Mouse (Mus musculus): ENCODE results near the gene Pla2g3.

DNA sequence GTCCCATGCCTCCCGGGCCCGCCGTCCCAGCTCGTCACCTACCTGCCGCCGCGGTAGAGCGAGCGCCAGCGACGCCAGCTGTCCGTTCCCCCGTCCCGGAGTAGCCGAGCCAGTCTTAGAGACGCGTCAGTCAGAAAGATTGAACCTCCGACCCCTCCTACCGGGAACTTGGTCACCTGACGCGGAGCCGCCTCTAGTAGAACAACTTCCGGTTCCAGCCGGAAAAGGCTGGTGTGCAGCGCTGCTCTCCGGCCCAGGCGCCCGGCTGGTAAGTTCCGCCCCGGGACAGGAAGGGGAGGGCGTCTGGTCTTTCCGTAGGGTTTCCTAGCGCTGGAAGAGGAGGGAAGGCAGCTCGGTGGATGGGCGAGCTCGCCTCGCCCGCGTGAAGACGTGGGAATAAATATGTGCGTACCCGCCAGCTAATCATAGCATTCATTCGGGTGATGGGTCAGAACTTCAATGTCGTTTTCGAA is 35.9 kb upstream of the Pla2g3 start, which contains the start of gene Rnf185:
- no peak for TF ChIP-seq CTCF (conservative IDR thresholded peaks at IDR 0.05; ENCODE audit: insufficient read depth, insufficient read length, low read depth, low read length)
- TF ChIP-seq POLR2A (IDR thresholded peaks at IDR 0.05; ENCODE audit: low read depth, low read length) = peak; percentile 73

All from kidney, adult 2 months (tissue).